Mouse (Mus musculus) lung, postnatal 25 days (tissue): ENCODE measurements at regions not wholly inside any gene's neighbourhood (a gene's known extent, or its start where the extent isn't known, plus 50 kb on each side); places are given as distances from the start of the nearest gene placed in this dataset.
"Not testable (repeated sequence)": the region's sequence is repeated elsewhere in the genome, so short reads cannot be mapped to it uniquely, and the experiment has no call there.

ENCODE experiments used
- DNase-seq: peaks from one replicate; pipeline ENCODE4 v3.0.0; 2022; ENCODE audit warnings: low spot score

DNA sequence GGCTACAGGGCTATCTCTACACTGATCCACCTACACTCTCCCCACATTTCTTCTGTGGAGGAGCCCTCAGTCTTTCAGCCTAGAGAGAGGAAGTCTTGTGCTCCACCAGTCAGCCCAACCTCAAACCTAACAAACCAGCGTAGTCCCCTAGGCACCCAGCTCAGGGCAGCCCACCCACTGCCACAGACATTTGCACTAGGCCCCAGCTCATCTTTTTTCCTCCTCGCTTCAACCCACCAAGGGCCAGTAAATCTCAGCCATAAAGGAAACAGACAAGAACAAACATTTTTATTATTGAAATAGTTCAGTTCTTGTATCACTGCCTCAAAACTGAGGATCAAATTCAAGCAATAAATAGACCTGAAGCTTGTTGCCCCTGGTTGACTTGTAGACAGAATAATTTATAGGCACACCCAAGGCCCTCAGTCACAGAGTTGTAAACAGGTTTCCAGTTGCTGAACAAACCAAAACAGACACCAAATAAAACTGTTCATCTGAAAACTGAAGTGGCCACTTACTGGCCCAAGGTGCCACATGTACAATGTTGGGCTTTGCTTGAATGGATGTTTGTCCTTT lies 58.0 kb upstream of the Cdyl start:
- no peak for DNase-seq

DNA sequence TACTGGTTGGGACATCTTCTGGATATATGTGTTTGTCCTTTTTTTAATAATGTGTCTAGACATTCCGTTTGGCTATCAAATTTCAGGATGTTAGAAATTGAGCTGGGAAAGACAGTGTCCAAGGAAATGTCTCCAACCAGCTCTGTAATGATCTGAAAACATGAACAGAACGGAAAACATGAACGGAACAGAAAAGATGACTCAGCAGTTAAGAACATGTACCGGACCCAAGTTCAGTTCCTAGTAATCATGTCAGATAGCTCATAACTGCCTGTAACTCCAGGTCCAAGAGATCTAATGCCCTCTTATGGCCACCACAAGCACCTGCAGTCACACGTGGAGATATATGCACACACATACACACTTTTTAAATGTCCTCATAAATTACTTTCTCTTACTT lies 56.6 kb upstream of the Cdyl start:
- DNase-seq, result no peak

- peak; percentile 3 for DNase-seq
These were observed 55.6 kb upstream of the Cdyl start for GRCm38 (mm10) chr13:35604061-35604460.

DNA sequence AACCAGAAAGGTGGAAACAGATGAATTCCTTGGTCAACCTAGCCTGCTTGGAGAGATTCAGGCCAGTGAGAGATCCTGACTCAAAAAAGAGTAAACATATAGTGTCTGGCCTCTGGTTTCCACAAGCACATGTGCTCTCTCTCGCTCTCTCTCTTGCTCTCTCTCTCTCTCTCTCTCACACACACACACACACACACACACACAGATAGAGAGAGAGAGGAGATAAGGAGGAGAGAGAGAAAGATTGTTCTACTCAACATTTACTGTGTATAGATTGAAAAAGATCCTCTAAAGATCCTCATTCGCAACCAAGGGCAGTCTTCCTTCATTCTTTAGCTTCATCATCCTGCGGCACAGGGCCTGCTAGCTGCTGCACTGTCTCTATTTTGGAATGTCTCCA lies 54.9 kb upstream of the Cdyl start:
- DNase-seq, result no peak

- not testable (repeated sequence) for DNase-seq
These were observed 52.6 kb upstream of the Cdyl start for GRCm38 (mm10) chr13:35606857-35607561.

- DNase-seq, result no peak
These were observed 51.9 kb upstream of the Cdyl start for GRCm38 (mm10) chr13:35607710-35608109.
